Mouse (Mus musculus): ENCODE measurements around the gene Susd2. TPM values are rescaled to one million over a fixed set of nuclear protein-coding genes. Genes with fewer than 3 reads are reported as not detected.
A peak's percentile ranks its signal among the peaks of the same experiment; 100 is the strongest.

The Susd2 gene
- total and polyA plus RNA-seq, 3 experiments: 1.3 to 4.3 (median 1.8) TPM

DNA sequence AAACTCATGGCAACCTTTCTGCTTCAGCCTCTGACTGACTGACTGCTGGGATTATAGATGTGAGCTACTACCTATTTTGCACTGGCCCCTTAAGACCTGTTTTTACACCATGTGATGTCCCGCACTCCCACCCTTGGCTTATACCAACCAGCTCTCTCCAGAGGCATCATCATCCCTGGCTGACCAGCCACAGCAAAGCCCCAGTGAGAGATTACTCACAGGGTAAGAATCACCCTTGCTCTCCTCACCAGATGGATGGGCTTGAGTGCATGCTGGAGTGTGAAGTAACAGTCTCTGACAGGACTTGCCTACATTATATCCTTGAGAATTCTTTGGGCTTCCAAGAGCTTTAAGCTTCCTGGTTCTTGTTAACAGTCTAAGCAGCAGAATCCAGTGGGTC lies 26.1 kb upstream of the Susd2 start:
- WGBS: 97% methylated on average over 1 of the region's 1 CpGs
- Histone ChIP-seq H3K79me2 (replicated peaks; ENCODE audit: control insufficient read depth, insufficient read depth, low read length) (no peaks in the 10 kb centered on the region), H3K4me1 (ENCODE audit: control insufficient read depth, insufficient read depth, low read length) (peaks cover 10% of the 10 kb centered on the region), H3K27me3 (ENCODE audit: control insufficient read depth, insufficient read depth, low read length) (no peaks in the 10 kb centered on the region), H3K9ac (ENCODE audit: low read depth, low read length) (no peak overlapping the region), H3K27ac (no peak overlapping the region), H3K36me3 (ENCODE audit: control insufficient read depth, insufficient read depth, low read length) (no peaks in the 10 kb centered on the region), H3K4me3 (no peak overlapping the region)
- no peak for DNase-seq
- TF ChIP-seq POLR2A (IDR thresholded peaks at IDR 0.05; ENCODE audit: insufficient read depth, low read depth, low read length) (no peak), CTCF (IDR thresholded peaks at IDR 0.05) (no peak), EP300 (IDR thresholded peaks at IDR 0.05; ENCODE audit: insufficient read depth, low read depth, low read length) (no peak)
- intact Hi-C loops (cut with DNase I): no loop called here

DNA sequence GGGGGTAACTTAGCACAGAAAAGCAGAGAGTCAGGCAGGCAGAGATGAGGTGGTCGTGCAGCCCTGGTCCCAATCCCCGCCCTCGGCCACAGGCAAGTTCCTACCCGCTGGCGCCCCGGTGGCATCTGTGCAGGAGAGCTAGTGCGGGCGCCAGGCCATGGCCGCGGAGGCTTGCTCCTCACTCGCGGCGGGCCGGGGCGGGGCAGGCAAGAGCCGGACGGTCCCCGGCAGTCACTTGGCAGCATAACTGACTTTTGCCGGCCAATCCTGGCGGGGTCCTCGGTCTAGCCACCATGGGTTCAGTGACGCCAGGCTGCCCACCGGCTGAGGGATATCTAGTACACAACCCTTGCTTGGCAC lies 24.1 kb upstream of the Susd2 start:
- intact Hi-C loops (cut with DNase I): no loop called here
- peak overlapping the region; percentile 87 for H3K9ac ChIP-seq (ENCODE audit: low read depth, low read length)
- H3K36me3 ChIP-seq (ENCODE audit: control insufficient read depth, insufficient read depth, low read length): no peaks in the 10 kb centered on the region
- WGBS: under 1% methylated on average over 23 of the region's 23 CpGs
- no peaks in the 10 kb centered on the region for H3K27me3 ChIP-seq (ENCODE audit: control insufficient read depth, insufficient read depth, low read length)
- H3K4me1 ChIP-seq (ENCODE audit: control insufficient read depth, insufficient read depth, low read length): peaks cover 10% of the 10 kb centered on the region
- no peaks in the 10 kb centered on the region for H3K79me2 ChIP-seq (replicated peaks; ENCODE audit: control insufficient read depth, insufficient read depth, low read length)
- TF ChIP-seq CTCF (IDR thresholded peaks at IDR 0.05) (peak; percentile 7; the same call in 1 of the 2 replicates), POLR2A (IDR thresholded peaks at IDR 0.05; ENCODE audit: insufficient read depth, low read depth, low read length) (peak; percentile 27; the same call in 1 of the 2 replicates), EP300 (IDR thresholded peaks at IDR 0.05; ENCODE audit: insufficient read depth, low read depth, low read length) (no peak)
- peak in 1 of 2 experiments; percentile 88 for DNase-seq
- H3K4me3 ChIP-seq: peak overlapping the region; percentile 74
- H3K27ac ChIP-seq: peak overlapping the region; percentile 80

DNA sequence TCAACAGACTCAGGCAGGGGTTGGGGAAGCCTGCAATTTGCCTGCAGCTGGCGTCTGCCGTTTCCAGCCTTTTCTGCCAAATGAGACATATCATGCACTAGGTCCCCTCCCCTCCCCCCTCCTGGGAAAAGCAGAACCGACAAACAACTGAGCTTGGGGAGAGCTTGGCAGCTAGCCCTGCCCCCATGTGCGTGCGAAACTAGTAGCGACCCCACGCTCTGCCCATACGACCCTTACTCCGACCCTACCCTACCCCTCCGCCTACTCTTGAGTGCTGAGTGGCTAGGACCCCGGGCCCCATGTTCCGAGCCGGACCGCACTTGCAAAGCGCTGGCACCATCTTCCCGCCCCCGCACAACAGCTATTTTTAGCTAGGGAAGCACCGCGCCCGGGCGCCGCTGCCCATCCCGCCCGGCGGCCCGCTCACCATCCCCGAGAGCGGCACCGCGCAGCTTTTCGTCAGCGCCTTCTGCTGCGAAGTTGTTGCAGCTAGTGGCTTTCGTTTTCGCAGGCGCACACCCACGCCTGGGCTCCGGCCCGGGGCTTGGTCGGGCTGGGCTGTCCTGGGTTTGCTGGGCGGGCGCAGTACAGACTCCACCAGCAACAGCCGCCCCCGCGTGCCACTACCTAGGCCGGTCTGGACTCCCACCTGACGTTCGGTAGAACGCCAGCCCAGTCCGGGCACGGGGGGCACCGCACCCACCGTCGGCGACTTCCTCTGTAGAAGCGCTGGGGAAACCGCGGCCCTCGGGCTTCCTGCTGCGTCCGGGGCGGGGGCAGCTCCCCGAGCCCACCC lies 23.5 kb upstream of the Susd2 start:
- intact Hi-C loops (cut with DNase I): no loop called here
- TF ChIP-seq CTCF (IDR thresholded peaks at IDR 0.05): no peak
- no peak for TF ChIP-seq POLR2A (IDR thresholded peaks at IDR 0.05; ENCODE audit: insufficient read depth, low read depth, low read length)
- no peak for TF ChIP-seq EP300 (IDR thresholded peaks at IDR 0.05; ENCODE audit: insufficient read depth, low read depth, low read length)
- Histone ChIP-seq H3K27ac (peak overlapping the region; percentile 80), H3K4me3 (peak overlapping the region; percentile 74), H3K79me2 (replicated peaks; ENCODE audit: control insufficient read depth, insufficient read depth, low read length) (no peaks in the 10 kb centered on the region), H3K36me3 (ENCODE audit: control insufficient read depth, insufficient read depth, low read length) (no peaks in the 10 kb centered on the region), H3K4me1 (ENCODE audit: control insufficient read depth, insufficient read depth, low read length) (peaks cover 10% of the 10 kb centered on the region), H3K9ac (ENCODE audit: low read depth, low read length) (peak overlapping the region; percentile 87), H3K27me3 (ENCODE audit: control insufficient read depth, insufficient read depth, low read length) (no peaks in the 10 kb centered on the region)
- peak; percentile 87 for DNase-seq
- WGBS: 1% methylated on average over 63 of the region's 63 CpGs

DNA sequence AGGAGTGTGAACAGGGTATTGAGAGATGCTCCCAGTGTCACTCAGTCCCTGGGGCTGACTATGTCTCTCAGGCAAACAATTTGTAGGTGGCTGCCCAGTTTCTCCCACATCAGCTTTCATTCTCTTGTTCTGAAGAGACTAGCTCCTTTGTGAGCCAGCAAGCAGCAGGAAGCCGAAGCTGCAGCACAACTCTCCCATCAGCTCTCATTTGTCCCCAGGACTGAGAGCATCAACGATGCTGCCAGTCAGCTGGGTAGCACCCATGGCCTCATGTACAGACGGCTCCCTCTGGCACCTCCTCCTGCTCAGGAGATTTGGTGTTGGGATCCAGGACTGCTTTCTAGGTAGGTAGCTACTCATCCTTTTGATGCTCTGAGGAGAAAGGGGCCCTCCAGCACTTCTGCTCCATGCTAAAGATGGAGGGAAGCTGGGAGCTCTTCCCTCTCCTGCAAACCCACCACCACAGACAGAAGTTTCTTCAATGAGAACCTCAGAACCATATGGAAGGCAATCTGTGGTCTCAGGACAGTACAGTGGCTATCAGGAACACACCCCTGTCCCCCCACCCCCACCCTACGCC lies 22.7 kb upstream of the Susd2 start:
- no peaks in the 10 kb centered on the region for H3K36me3 ChIP-seq (ENCODE audit: control insufficient read depth, insufficient read depth, low read length)
- peak overlapping the region; percentile 80; the same call in 1 of the 2 replicates for H3K27ac ChIP-seq
- peaks cover 10% of the 10 kb centered on the region for H3K4me1 ChIP-seq (ENCODE audit: control insufficient read depth, insufficient read depth, low read length)
- 34% methylated on average over 4 of the region's 4 CpGs for WGBS
- intact Hi-C loops (cut with DNase I): no loop called here
- H3K79me2 ChIP-seq (replicated peaks; ENCODE audit: control insufficient read depth, insufficient read depth, low read length): no peaks in the 10 kb centered on the region
- H3K9ac ChIP-seq (ENCODE audit: low read depth, low read length): peak overlapping the region; percentile 87
- no peak for TF ChIP-seq CTCF (IDR thresholded peaks at IDR 0.05)
- no peak for TF ChIP-seq POLR2A (IDR thresholded peaks at IDR 0.05; ENCODE audit: insufficient read depth, low read depth, low read length)
- no peak for TF ChIP-seq EP300 (IDR thresholded peaks at IDR 0.05; ENCODE audit: insufficient read depth, low read depth, low read length)
- DNase-seq: no peak
- no peaks in the 10 kb centered on the region for H3K27me3 ChIP-seq (ENCODE audit: control insufficient read depth, insufficient read depth, low read length)
- peak overlapping the region; percentile 74 for H3K4me3 ChIP-seq

DNA sequence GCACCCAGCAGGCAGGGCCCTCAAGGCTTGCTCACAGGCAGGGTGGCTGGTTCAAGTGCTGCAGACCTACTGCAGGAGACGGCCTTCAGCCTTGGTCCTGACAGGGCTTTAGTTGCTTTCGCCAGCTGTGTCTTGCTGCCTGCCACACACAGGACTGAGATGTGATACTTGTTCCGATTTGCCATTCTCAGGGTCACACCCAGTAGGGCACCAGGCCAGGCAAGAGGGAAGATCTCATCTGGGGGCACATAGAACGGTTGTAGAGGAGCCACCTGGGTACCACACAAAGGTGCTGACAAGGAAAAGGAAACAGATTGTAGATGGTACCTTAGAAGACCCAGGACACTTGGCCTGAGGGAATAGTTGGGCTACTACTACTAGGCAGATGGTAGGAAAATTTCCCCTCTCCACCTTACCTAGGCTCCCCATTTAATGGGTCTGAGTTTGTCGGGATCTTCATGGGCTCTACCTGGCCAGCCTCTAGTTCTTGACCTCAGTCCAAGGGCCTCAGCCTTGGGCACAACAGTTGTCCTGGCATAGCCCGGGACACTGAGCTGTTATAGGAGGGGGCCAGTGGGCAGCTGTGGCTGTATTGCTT lies 21.0 kb upstream of the Susd2 start:
- Histone ChIP-seq H3K79me2 (replicated peaks; ENCODE audit: control insufficient read depth, insufficient read depth, low read length) (no peaks in the 10 kb centered on the region), H3K4me3 (no peak overlapping the region), H3K36me3 (ENCODE audit: control insufficient read depth, insufficient read depth, low read length) (no peaks in the 10 kb centered on the region), H3K27me3 (ENCODE audit: control insufficient read depth, insufficient read depth, low read length) (no peaks in the 10 kb centered on the region), H3K27ac (no peak overlapping the region), H3K9ac (ENCODE audit: low read depth, low read length) (no peak overlapping the region), H3K4me1 (ENCODE audit: control insufficient read depth, insufficient read depth, low read length) (peaks cover 10% of the 10 kb centered on the region)
- TF ChIP-seq CTCF (IDR thresholded peaks at IDR 0.05): no peak
- TF ChIP-seq EP300 (IDR thresholded peaks at IDR 0.05; ENCODE audit: insufficient read depth, low read depth, low read length): no peak
- no peak for TF ChIP-seq POLR2A (IDR thresholded peaks at IDR 0.05; ENCODE audit: insufficient read depth, low read depth, low read length)
- 91% methylated on average over 6 of the region's 6 CpGs for WGBS
- no peak for DNase-seq
- intact Hi-C loops (cut with DNase I): no loop called here

DNA sequence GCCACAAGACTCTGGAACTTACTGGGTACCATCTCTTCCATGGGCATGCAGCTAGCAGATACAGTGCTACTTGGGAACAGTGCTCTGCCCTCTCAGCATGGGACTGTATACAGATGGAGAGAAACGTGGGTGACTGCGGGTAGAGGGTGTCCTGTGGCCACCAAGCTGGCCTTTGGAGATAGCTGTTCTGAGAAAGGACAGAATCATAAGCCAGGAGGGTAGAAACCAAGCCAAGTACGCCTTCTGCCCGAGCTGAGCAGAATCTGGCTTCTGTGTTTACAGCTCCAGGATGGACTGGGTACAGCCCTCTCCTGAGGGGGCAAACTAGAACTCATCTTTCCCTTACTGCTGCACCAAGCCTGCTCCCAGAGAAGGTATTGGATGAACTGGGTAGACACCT lies 18.8 kb upstream of the Susd2 start:
- H3K4me3 ChIP-seq: no peak overlapping the region
- H3K36me3 ChIP-seq (ENCODE audit: control insufficient read depth, insufficient read depth, low read length): no peaks in the 10 kb centered on the region
- no peak for DNase-seq
- no peaks in the 10 kb centered on the region for H3K79me2 ChIP-seq (replicated peaks; ENCODE audit: control insufficient read depth, insufficient read depth, low read length)
- intact Hi-C loops (cut with DNase I): no loop called here
- no peak overlapping the region for H3K9ac ChIP-seq (ENCODE audit: low read depth, low read length)
- WGBS: 84% methylated on average over 4 of the region's 4 CpGs
- TF ChIP-seq CTCF (IDR thresholded peaks at IDR 0.05): no peak
- TF ChIP-seq EP300 (IDR thresholded peaks at IDR 0.05; ENCODE audit: insufficient read depth, low read depth, low read length): no peak
- TF ChIP-seq POLR2A (IDR thresholded peaks at IDR 0.05; ENCODE audit: insufficient read depth, low read depth, low read length): no peak
- H3K27me3 ChIP-seq (ENCODE audit: control insufficient read depth, insufficient read depth, low read length): no peaks in the 10 kb centered on the region
- H3K4me1 ChIP-seq (ENCODE audit: control insufficient read depth, insufficient read depth, low read length): peaks cover 7% of the 10 kb centered on the region
- H3K27ac ChIP-seq: no peak overlapping the region

Data from heart, adult 2 months (tissue).